Mouse (Mus musculus) heart, embryonic 14.5 days (tissue): ENCODE results near the gene Tenm2. TPM values are rescaled to one million over a fixed set of nuclear protein-coding genes. Genes with fewer than 3 reads are reported as not detected.

Experiments used
- ATAC-seq: fragments of 200-750 bp; cut with Nextera tagmentation; 2 replicates; pipeline ENCODE4 v1.8.0; 2017; ENCODE audit warnings: low read depth, moderate TSS enrichment; ENCODE audit not compliant: insufficient number of reproducible peaks, insufficient read depth, low FRiP score
- H3K27ac ChIP-seq, 2 experiments: fragments of 200-500 bp in 1 of 2; fragments of 300-500 bp in 1 of 2; sonication (generic) in 1 of 2; replicated peaks in 1 of 2; 2 replicates each; pipeline ENCODE4 v1.5.1; 2012 to 2014; ENCODE audit warnings: low read depth in 2 of 2, low read length in 2 of 2, control low read depth in 1 of 2, mild to moderate bottlenecking in 1 of 2, mixed read lengths in 1 of 2; ENCODE audit not compliant: control insufficient read depth in 1 of 2, insufficient read depth in 1 of 2
- H3K27me3 ChIP-seq: fragments of 300-500 bp; sonication (generic); 2 replicates; pipeline ENCODE4 v1.6.1; 2014; ENCODE audit warnings: mild to moderate bottlenecking, low read length, control low read depth; ENCODE audit not compliant: control insufficient read depth, insufficient read depth
- H3K36me3 ChIP-seq: fragments of 300-500 bp; sonication (generic); 2 replicates; pipeline ENCODE4 v1.6.1; 2014; ENCODE audit warnings: mild to moderate bottlenecking, control low read depth, low read length, mixed read lengths; ENCODE audit not compliant: control insufficient read depth, insufficient read depth
- H3K4me1 ChIP-seq, 2 experiments: fragments of 200-500 bp in 1 of 2; fragments of 300-500 bp in 1 of 2; sonication (generic) in 1 of 2; 2 replicates each; pipeline ENCODE4 v1.6.1; 2012 to 2014; ENCODE audit warnings: low read length in 2 of 2, control low read depth in 1 of 2, mixed read lengths in 1 of 2; ENCODE audit not compliant: control insufficient read depth in 2 of 2, insufficient read depth in 2 of 2
- H3K4me2 ChIP-seq: fragments of 300-500 bp; sonication (generic); 2 replicates; pipeline ENCODE4 v1.6.1; 2014; ENCODE audit warnings: mild to moderate bottlenecking, low read length
- H3K4me3 ChIP-seq, 2 experiments: fragments of 200-500 bp in 1 of 2; fragments of 300-500 bp in 1 of 2; sonication (generic) in 1 of 2; 2 replicates each; pipeline ENCODE4 v1.5.1; 2012 to 2014; ENCODE audit warnings: low read length in 2 of 2, mild to moderate bottlenecking in 2 of 2, control low read depth in 1 of 2, low read depth in 1 of 2, moderate library complexity in 1 of 2; ENCODE audit not compliant: control insufficient read depth in 1 of 2, insufficient read depth in 1 of 2
- H3K9ac ChIP-seq: fragments of 300-500 bp; sonication (generic); 2 replicates; pipeline ENCODE4 v1.6.1; 2014; ENCODE audit warnings: mild to moderate bottlenecking, low read length
- H3K9me3 ChIP-seq: fragments of 300-500 bp; sonication (generic); 2 replicates; pipeline ENCODE4 v1.6.1; 2016; ENCODE audit warnings: low read length, control low read depth; ENCODE audit not compliant: control insufficient read depth
- WGBS: fragments of 180-500 bp; shearing (Covaris S2); extraction: QIAGEN DNeasy Blood & Tissue Kit; methylation state at CpG from one replicate; pipeline ENCODE4 v1.1.7; 2014; 5-methylcytosine and 5-hydroxymethylcytosine counted together
- polyA plus RNA-seq: library from polyadenylated mRNA; unstranded; fragments of >200 nt; fragmentation: Nextera tagmentation; extraction: Ambion mirVana; gene quantifications from 2 replicates; pipeline ENCODE4 v1.2.1, GENCODE M21; 2014

Tenm2 gene
- polyA plus RNA-seq, 1 experiment from 2014 or later, result 0.96 TPM

DNA sequence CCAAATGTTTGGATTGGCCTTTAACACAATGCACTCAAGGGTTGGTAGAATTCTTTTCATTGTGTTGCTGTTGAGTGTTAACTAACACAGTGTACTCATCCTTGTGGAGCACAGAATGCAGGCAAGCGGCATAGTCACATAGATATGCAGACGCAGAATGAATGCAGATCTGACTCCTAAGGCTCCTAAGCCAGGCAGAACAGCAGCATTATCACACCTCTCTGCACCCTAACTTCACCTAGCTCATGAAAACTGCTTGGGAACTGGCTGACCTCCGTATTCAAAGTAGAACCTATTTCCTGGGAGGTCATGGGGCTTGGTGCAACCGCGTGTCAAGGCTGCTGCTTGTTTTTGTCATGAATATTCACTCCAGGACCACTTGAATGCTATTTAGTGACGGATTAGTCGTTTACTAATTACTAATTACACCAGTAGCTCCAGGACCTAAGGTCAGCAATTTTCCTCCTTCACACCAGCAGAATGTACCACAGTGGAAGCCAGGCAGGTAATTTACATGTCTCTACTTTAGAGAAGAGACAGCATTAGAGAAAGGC, 295.1 kb downstream of the Tenm2 start:
- Histone ChIP-seq H3K27me3 (no peaks in the 10 kb centered on the region), H3K4me1 (no peaks in the 10 kb centered on the region), H3K36me3 (no peaks in the 10 kb centered on the region), H3K4me3 (no peak overlapping the region), H3K9me3 (no peaks in the 10 kb centered on the region), H3K27ac (no peak overlapping the region), H3K4me2 (no peak overlapping the region), H3K9ac (no peak overlapping the region)
- whole genome bisulfite sequencing, result 46% methylated on average over 7 of the region's 7 CpGs
- no peak for ATAC-seq

DNA sequence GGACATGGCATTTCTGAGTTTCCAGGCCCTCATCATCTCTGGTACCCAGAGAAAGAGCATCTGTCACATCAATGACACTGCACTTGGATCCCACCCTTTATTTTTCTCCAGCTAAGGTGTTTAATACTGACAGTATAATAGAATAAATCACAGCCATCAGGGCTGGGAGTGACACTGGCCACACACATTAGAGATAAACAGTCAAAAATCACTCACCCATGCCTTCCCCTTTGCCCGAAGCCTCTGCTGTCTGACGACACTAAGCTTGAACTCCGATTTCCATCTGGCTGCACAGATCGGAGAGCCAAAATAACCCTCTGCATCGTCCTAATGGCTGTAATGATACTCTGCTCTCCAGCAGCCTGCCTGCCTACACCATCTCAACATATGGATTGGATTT, 305.9 kb downstream of the Tenm2 start:
- Histone ChIP-seq H3K27me3 (no peaks in the 10 kb centered on the region), H3K4me2 (no peak overlapping the region), H3K4me3 (no peak overlapping the region), H3K36me3 (no peaks in the 10 kb centered on the region), H3K27ac (no peak overlapping the region), H3K9me3 (no peaks in the 10 kb centered on the region), H3K4me1 (no peaks in the 10 kb centered on the region), H3K9ac (no peak overlapping the region)
- WGBS, result 82% methylated on average over 5 of the region's 5 CpGs
- no peak for ATAC-seq

DNA sequence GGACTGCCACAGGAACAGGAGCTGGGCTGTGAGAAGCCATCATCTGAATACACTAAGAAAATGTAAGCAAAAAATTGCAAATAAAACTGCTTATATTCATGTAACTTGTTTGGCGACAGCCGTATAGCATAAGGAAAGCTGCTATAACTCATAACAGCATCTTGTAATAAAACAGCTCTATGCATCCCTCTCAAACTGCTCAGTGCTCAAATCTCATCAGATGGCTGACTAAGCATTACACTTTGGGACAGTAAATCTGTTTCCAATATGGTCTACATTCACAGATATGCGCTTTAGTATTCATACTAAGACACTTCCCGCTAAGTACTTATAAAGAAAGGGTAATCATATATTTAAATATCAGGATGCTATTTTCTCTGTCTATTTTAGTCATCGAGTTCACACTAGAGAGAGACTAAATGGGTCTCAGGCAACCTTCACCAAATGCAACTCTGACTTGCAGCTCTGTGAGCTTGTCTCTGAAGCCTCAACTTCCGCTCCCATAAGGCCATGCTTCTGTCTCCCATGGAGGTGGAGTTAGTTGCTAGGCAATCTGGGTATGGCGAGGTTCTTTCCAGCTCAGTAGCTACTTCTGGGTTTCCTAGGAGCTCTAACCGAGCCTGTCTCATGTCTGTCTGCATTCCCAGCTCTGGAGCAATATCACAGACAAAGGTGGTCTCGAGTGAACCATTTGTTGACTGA, 308.9 kb downstream of the Tenm2 start:
- no peak for ATAC-seq
- Histone ChIP-seq H3K4me3 (no peak overlapping the region), H3K27ac (no peak overlapping the region), H3K9me3 (no peaks in the 10 kb centered on the region), H3K9ac (no peak overlapping the region), H3K27me3 (no peaks in the 10 kb centered on the region), H3K36me3 (no peaks in the 10 kb centered on the region), H3K4me1 (no peaks in the 10 kb centered on the region), H3K4me2 (no peak overlapping the region)
- WGBS, result 76% methylated on average over 9 of the region's 9 CpGs

DNA sequence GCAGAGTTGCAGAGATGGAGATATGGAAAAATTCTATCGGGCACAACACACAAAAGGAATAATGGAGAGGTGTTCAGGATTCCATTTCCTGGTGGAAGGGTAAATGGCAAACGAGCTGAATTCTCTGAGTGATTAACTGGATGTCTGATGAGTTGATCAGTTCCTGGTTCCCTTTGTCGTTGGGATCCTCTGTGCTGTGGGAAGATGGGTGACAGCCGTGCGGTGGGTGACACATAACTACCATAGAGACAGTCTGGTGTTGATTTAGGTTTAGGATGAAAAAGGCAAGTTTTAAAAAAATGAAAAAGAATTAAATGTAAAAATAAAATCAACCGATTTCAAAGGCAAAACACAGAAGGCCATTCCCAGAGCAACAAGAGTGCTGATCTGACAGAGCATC, 316.5 kb downstream of the Tenm2 start:
- no peak overlapping the region for H3K4me3 ChIP-seq
- no peak overlapping the region for H3K4me2 ChIP-seq
- no peaks in the 10 kb centered on the region for H3K27me3 ChIP-seq
- no peak for ATAC-seq
- no peaks in the 10 kb centered on the region for H3K9me3 ChIP-seq
- H3K36me3 ChIP-seq, result no peaks in the 10 kb centered on the region
- no peak overlapping the region for H3K27ac ChIP-seq
- 74% methylated on average over 6 of the region's 6 CpGs for WGBS
- H3K9ac ChIP-seq, result no peak overlapping the region
- no peaks in the 10 kb centered on the region for H3K4me1 ChIP-seq

DNA sequence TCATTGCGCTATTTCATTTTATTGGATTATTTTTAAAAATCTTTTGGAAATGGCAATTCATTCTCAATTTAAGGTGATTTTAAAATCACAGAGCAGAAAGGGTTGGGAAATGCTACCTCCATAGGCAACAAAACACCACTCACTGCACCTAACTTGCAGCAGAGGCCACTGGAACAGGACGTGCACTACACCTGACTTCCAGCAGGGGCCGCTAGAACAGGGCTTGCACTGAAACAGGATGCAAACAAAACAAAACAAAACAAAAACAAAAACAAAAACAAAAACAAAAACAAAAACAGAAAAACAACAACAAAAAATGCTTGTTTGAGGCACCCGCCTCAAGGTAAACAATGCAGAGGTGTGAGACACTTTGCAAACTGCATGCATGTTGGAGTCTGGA, 324.4 kb downstream of the Tenm2 start:
- Histone ChIP-seq H3K9me3 (no peaks in the 10 kb centered on the region), H3K9ac (no peak overlapping the region), H3K27ac (no peak overlapping the region), H3K4me2 (no peak overlapping the region), H3K4me3 (no peak overlapping the region), H3K27me3 (no peaks in the 10 kb centered on the region), H3K36me3 (no peaks in the 10 kb centered on the region), H3K4me1 (no peaks in the 10 kb centered on the region)
- no peak for ATAC-seq
- WGBS, result 76% methylated on average over 4 of the region's 4 CpGs

DNA sequence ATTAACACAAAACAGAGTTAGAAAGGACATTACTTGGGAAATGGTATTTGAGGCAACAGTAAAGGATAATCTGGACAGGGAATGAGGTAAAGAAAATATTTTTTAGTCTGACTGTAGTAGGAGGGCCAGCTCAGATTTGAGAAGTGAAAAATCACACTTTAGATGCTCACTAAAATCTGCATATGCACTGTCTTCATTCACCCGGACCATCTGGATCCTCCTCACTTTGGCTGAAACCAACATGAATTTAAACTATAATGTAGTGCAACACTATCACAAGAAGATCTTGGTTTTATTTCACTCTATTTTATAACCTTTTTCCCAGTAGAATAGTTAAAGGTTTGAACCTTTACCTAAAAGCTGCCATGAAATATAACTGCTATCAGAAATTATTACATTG, 326.7 kb downstream of the Tenm2 start:
- Histone ChIP-seq H3K27ac (no peak overlapping the region), H3K27me3 (no peaks in the 10 kb centered on the region), H3K9me3 (no peaks in the 10 kb centered on the region), H3K4me1 (no peaks in the 10 kb centered on the region), H3K9ac (no peak overlapping the region), H3K4me2 (no peak overlapping the region), H3K36me3 (no peaks in the 10 kb centered on the region), H3K4me3 (no peak overlapping the region)
- WGBS, result 74% methylated on average over 1 of the region's 1 CpGs
- ATAC-seq, result no peak

DNA sequence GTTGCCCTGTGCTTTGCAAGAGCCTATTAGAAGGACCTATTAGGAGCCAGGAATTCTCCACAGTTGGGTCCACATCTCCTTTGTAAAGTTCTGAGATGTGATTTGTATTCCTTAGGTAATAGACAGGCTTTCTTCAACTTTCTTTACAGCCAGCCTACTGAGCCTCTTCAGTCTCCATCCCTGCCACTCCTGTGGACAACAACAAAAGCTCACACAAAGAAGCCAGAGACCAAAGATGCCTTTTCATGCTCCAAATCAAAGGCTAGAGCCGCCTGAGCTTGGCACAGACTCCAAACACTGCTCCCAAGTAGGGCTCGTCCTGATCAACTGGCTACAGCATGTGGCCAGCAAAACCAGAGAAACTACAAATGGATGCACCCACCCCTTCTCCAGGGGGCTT, 333.5 kb downstream of the Tenm2 start:
- H3K36me3 ChIP-seq, result no peaks in the 10 kb centered on the region
- H3K27me3 ChIP-seq, result no peaks in the 10 kb centered on the region
- 53% methylated on average over 2 of the region's 2 CpGs for WGBS
- ATAC-seq, result no peak
- no peak overlapping the region for H3K4me3 ChIP-seq
- H3K9ac ChIP-seq, result no peak overlapping the region
- H3K9me3 ChIP-seq, result no peaks in the 10 kb centered on the region
- H3K27ac ChIP-seq, result no peak overlapping the region
- H3K4me1 ChIP-seq, result no peaks in the 10 kb centered on the region
- no peak overlapping the region for H3K4me2 ChIP-seq

DNA sequence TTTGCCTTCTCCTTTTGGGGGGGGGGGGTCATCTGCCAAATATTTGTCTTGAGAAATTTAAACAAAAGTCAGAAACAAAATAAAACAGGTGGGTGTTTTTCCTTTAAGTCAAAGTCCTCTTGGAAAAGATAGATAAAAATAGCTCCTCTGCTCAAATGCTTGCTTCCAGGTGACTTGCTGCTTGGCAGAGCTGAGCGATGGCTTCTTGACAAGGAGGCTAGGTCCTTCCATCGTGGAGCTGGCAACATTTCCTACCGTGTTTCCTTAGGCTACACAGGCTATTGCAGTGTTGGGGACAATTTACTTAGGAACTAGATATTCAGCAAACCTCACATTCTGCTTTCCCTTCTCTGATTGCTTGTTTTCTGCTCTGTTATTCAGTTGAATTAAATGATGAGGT, 342.7 kb downstream of the Tenm2 start:
- no peaks in the 10 kb centered on the region for H3K4me1 ChIP-seq
- H3K27me3 ChIP-seq, result no peaks in the 10 kb centered on the region
- no peak overlapping the region for H3K4me2 ChIP-seq
- H3K27ac ChIP-seq, result no peak overlapping the region
- no peaks in the 10 kb centered on the region for H3K36me3 ChIP-seq
- H3K9ac ChIP-seq, result no peak overlapping the region
- H3K9me3 ChIP-seq, result no peaks in the 10 kb centered on the region
- 54% methylated on average over 3 of the region's 3 CpGs for WGBS
- no peak overlapping the region for H3K4me3 ChIP-seq
- ATAC-seq, result no peak
